Mouse (Mus musculus): ENCODE results near the gene Olfr883.

Olfr883 gene

GRCm38 (mm10) chr9:38025508-38025907 lies at the start of gene Olfr883:
Gene Olfr883 (plus strand): TSS chr9:38025808.
- no peak for DNase-seq (ENCODE audit: low spot score)

- DNase-seq (ENCODE audit: low spot score), result no peak
These were observed 34.1 kb upstream of the Olfr883 start, which contains the start of gene Olfr881 for GRCm38 (mm10) chr9:37991525-37991924. Gene Olfr881 (plus strand): TSS chr9:37991825.

- DNase-seq (ENCODE audit: low spot score), result no peak
These were observed 26.9 kb upstream of the Olfr883 start for GRCm38 (mm10) chr9:37998581-37999204.

- no peak for DNase-seq (ENCODE audit: low spot score)
These were observed 25.6 kb upstream of the Olfr883 start for GRCm38 (mm10) chr9:38000021-38000420.

- no peak for DNase-seq (ENCODE audit: low spot score)
These were observed 20.6 kb downstream of the Olfr883 start, which contains the start of gene Olfr884 for GRCm38 (mm10) chr9:38046255-38046654. Gene Olfr884 (plus strand): TSS chr9:38046555.

- DNase-seq (ENCODE audit: low spot score), result no peak
These were observed 35.4 kb downstream of the Olfr883 start, which contains the start of gene Olfr885 for GRCm38 (mm10) chr9:38061022-38061421. Gene Olfr885 (plus strand): TSS chr9:38061322.
